Mouse (Mus musculus): Measurements from ENCODE around the gene Slc33a1.

Gene Slc33a1

GRCm38 (mm10) chr3:63897177-63897576, 67.4 kb downstream of the Slc33a1 start:
- DNase-seq = no peak

DNA sequence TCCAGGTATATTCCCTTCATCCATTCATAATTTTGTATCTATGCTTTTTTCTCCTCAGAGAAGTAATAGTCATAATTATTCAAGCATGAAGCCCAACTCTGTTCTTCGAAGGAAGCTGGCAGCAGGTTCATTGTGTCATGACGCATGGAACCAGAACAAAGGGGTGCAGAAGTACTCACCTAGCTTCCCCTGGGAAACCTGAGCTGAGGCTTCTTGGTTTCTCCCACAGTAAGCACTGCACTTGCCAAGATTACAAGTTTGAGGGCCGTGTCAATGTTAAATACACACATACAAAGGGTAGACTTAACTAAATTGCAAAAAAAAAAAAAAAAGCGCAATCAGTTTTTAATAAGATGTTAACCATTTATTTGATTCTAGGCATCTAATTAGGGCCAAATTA, 68.3 kb downstream of the Slc33a1 start:
- DNase-seq = no peak

DNA sequence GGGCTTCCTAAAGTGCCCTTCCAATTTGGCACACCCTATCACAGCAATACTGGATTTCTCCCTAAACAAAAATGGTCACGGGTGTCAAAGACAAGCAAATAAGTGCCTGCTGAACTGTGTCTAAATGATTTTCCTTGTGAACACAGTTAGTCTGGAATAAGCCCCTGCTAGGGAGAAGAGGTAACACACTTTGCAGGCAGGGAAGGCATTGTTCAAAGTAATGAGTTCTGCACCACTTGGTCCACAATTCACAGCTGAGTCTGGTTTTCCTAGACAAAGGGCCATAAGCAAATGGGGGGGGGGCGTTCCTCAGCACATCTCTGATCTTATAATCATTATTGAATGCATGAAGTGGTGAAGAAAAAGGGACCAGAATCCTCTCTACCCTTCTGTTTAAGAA, 68.8 kb downstream of the Slc33a1 start:
- DNase-seq = no peak

- no peak for DNase-seq
Observed at GRCm38 (mm10) chr3:63893677-63894076, 70.9 kb downstream of the Slc33a1 start.

DNA sequence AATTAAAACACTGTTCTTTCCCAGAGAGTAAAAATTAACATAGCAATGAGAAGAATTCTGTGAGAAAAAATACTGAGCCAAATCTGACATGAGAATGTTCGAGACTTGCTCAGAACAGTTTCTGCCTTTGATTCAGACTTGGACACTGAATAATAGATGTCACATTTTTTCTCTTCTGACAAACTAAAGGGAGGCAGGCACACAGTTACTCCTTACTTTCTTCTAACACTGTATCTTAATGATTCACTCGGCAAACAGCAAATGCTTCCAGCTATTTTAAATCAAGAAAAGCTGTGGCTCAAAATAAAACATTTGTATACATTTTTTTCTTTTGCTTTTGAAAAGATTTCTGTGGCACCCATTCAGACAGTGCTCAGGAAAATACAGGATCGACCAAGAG, 72.4 kb downstream of the Slc33a1 start:
- DNase-seq = no peak

All from cerebellum, adult 9-10 months (tissue).